Mouse (Mus musculus) yolk sac, embryonic 10.5 days (tissue): ENCODE data around the gene Rps6ka5.

ENCODE experiments used
- DNase-seq: peaks from one replicate; pipeline ENCODE4 v3.0.0-alpha.2; 2017; ENCODE audit warnings: low spot score

Rps6ka5 gene

DNA sequence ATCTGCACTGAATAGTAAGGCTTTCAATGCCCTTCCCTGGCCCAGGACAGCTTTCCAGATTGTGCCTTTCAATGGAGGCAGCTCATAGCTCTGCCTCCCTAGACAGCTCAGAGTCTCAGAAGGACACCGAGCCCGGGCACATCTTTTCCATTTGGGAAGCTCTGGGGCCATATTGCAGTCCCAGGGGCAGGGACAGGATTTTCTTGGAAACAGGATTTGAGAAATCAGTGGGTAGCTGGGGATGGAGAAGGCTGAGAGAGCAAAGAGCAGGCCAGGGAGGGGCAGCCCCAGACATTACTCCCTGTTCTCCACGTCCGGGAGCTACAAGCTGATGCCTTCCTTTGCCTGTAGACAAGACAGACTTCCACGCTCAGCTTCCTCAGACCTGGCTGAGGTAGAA lies 197.1 kb downstream of the Rps6ka5 start:
- no peak for DNase-seq

GRCm38 (mm10) chr12:100529172-100529571 lies 197.6 kb downstream of the Rps6ka5 start:
- peak; percentile 82 for DNase-seq

DNA sequence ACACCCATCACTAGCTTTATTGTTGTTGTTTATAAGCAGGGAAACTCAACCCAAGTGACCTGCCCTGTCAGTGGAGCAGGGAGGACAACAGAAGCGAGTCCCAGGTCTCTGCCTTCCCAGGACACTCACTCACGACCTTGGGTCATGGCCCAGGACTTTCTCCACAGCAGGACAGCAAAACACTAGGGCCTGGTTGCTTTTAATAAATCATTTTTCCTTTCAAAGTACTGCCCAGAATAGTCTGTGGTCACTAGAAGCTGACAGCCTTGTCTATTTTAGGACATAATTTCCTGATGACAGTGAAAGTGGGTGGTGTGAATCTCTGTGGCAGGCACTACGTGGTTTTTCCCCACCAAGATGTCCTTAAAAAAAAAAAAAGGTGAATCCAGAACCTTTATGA lies 198.5 kb downstream of the Rps6ka5 start:
- DNase-seq, result no peak

- peak; percentile 82 for DNase-seq
Measured at GRCm38 (mm10) chr12:100527753-100528152, 199.0 kb downstream of the Rps6ka5 start.

- DNase-seq, result no peak
Measured at GRCm38 (mm10) chr12:100527241-100527640, 199.5 kb downstream of the Rps6ka5 start.

- no peak for DNase-seq
Measured at GRCm38 (mm10) chr12:100525939-100526338, 200.8 kb downstream of the Rps6ka5 start.

GRCm38 (mm10) chr12:100520794-100521186 lies 206.0 kb downstream of the Rps6ka5 start, which contains the start of gene Ttc7b:
Gene Ttc7b, minus strand, starts transcription at chr12:100520826.
- no peak for DNase-seq

DNA sequence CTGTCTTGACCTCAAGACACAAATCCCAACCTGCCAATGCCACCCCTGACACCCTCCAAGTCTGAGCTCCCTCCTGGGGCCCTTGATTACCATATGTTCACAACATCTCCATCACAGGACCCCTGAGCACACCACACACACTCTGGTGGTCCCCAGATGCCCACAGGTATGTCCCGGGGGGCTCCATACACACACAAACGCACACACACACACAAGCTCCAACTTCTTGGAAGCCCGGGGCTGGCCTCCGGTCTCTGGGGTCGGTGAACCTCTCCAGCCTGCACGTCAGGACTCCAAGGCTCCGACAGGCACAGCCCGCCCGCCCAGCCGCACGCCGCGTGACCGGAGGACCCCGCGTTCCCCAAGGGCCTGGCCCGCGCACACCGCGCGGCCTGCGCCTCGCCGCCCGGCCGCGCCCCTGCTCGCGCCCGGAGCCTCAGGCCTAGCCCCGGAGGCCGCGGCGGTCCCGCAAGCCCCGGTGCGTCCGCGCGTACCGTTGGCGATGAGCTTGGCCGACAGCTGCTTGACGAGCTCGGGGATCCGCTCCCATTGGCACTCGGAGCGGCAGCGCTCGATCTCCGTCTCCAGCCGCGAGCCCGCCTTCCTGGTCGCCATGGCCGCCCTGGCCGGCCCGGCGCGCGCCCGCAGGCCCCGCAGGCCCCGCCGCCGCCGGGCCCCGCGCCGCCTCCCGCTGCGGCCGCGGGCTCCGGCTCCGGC lies 206.5 kb downstream of the Rps6ka5 start:
- peak; percentile 69 for DNase-seq

DNA sequence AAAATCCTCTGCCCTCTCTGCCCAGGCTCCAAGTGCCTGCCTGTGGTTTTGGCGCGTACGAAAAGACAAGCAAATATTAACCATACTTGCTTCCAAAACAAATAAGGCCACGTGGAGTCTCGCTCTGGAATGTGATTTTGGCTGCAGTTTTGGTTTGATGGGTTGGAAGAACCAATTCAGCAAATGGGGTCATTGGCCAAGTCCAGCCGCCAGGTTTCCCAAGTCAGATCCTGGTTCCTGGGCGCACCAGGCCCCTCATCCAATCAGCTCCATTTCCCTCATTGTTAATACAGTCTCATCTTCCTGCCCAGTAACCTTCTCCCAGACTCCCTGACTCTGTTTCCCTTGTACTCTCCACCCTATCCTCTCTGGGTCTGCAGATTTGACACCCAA lies 207.1 kb downstream of the Rps6ka5 start:
- no peak for DNase-seq

- DNase-seq, result no peak
Measured at GRCm38 (mm10) chr12:100517371-100517770, 209.4 kb downstream of the Rps6ka5 start.

GRCm38 (mm10) chr12:100516161-100516838 lies 210.5 kb downstream of the Rps6ka5 start:
- DNase-seq, result no peak

DNA sequence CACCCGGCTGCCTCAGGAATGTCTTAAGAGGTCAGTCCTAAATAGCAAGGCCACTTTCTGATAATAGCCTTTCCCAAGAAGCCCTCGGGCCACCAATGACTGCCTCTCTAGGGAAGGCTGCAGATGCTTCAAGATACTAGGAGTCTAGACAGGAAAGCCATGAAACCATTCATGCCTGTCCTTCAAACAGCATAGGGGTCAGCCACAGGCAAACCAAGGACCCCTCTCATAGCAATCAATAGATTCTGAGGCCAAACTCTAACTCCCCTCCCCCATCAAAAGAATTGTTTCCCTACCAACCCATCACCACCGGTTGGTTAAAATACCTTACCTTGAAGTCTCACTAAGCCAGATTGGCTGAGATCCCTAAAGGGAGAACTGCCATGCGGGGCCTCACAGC lies 211.3 kb downstream of the Rps6ka5 start:
- DNase-seq, result no peak

DNA sequence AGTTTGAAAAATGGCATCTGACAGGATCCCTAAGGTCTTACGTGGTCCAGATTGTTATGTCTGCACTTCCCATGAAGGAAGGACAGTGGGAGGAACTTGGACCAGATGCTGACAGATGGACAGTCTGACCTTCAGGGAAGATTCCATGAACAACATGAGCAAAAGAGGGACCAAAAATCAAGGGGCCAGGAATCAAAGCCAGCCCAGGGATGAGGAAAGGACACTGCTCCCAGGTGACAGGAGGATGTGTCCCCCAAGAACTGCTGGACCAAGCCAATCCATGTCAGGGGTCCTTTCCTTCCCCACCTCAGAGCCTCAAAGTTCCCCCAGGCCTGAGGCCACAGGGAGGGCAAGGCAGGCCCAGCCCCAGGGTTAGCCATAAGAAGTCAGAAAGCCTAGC lies 212.2 kb downstream of the Rps6ka5 start:
- DNase-seq, result no peak

DNA sequence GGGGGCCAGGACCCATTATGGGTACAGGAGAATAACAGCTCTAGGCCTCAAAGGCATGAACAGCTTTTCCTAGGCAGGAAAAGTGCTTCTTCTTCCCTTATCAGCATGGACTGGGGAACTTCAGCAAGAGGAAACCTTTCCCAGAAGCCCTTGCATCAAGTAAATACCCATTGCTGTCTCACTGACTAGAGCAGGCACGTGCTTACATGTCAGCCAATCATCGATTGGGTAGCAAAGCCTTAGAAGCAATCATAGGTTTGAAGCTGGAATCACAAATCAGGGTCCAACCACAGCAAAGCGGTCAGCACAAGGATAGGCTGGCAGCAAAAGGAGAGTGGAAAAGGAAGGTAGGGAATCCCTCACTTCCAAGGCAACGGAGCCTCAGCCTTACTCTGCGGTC lies 213.7 kb downstream of the Rps6ka5 start:
- no peak for DNase-seq

- no peak for DNase-seq
Measured at GRCm38 (mm10) chr12:100512641-100513040, 214.1 kb downstream of the Rps6ka5 start.

DNA sequence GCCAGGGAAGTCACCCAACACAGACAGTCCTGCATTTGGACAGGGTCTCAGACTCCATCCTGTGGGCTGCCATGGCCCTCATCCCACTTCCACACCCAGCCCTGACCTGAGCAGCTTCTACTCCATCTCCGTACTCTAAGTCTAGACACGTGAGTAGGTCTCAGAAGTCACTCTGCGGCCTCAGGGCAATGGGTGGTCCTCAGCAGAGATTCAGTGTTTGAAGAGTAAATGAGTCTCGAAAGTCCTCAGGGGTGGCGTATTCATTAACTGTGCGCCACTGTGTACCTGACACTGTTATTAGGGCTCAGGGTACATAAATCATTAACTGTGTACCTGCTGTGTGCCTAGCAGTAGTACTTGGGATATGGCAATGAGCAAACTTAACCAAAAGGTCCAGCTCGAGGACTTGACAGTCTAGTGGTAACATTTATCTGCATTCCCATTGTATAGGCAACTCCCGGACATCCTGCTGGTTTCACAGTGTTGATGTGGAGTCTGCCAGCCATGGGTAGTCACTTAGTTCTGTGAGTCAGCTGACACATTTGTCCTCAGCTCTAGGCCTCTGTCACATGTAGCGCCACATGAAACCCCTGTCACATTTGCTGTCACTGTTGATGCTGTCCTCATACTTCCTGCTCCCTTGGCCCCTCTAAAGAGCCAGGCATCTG lies 217.0 kb downstream of the Rps6ka5 start:
- peak; percentile 76 for DNase-seq

DNA sequence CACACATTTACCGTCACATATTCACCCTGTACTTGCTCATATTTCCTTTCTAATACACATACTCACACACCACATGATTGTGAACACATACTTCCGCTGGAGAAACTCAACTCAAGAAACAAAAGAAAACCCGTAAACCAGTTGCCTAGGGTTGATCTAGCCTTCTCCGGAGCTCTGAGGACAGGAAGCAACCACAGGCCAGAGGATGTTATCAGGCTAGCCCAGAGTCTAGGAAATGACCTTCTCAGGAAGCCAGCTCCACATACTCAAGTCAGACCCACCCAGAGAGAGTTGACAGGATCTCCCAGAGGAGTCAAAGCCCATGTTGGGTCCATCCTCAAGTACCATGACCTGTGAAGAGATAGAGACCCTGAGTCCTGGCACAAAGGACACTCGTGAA lies 218.1 kb downstream of the Rps6ka5 start:
- DNase-seq, result no peak

DNA sequence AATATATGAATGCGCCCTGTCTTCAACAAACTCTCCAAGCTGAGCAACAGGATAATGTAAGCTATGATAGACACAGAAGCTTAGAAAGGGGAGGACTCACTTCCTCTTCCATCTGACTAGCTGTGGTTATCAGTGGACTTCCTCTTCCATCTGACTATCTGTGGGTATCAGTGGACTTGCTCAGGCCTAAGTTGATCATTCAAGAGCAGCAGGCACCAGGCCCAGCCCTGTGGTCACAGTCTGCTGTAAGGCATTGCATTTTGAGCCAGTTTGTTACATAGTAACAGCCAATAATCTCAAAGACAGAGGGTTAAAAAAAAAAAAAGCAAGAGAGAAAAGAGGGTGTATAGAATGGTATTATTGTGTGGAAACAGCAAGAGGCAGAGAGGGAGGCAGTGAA lies 221.3 kb downstream of the Rps6ka5 start:
- DNase-seq, result no peak

- DNase-seq, result no peak
Measured at GRCm38 (mm10) chr12:100504585-100504984, 222.2 kb downstream of the Rps6ka5 start.

DNA sequence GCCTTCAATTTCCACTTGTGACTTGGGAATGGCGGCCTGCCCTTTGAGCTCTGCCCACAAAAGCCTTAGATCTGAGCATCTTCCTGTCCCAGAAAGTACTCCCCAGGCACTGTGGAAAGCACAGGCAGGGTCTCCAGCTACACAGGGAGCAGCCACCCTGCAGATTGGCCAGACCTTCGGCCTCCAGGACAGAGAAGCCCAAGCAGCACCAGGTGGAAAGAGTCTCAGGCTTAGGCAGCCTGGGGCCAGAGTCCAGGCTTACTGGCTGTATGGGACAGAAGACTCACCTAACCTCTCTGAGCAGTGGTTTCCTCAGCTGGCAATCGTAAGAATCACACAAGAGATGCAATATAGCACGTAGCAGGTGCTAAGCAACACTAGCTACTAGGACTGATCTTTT lies 223.1 kb downstream of the Rps6ka5 start:
- DNase-seq, result peak; percentile 50

GRCm38 (mm10) chr12:100502544-100502943 lies 224.2 kb downstream of the Rps6ka5 start:
- DNase-seq, result no peak

GRCm38 (mm10) chr12:100501261-100501660 lies 225.5 kb downstream of the Rps6ka5 start:
- no peak for DNase-seq

DNA sequence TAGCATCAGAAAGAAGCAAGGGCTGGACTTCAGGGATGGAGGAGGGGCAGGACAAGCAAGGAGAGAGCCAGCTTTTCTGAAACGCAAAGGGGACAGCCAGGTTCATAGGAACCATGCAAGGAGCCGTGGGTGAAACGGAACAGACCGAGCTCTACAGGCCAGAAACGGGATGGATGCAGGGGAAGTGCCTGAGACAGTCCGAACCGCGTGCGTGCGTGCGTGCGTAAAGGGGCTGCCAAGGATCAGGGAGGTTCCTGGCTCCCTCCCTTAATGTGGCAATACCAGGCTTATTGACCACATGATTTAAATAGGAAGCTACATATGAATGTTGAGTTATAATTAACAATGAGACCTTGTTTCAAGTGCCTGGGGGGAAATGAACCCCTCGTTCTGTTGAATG lies 227.3 kb downstream of the Rps6ka5 start:
- no peak for DNase-seq
